22 mouse cellular contexts compared by ENCODE assay signal in the genomic region with DNA sequence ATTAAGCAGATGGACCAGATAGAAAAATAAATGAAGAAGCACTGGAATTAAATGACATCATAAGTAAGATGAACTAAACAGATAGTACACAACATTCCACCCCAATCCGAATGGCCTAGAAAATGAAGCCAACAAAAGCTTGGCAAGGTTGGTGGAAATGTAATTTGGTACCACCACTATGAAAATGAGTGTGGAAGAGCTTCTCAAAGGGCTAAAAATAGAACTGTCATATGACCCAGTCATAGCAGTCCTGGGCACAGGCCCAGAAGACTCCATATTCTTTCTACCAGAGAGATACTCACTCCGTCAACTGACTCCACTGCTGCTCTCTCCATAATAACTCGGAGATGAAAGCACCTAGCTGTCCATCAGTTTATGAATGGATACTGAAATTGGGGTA. TPM values are rescaled to one million over a fixed set of nuclear protein-coding genes. Genes with fewer than 3 reads are reported as not detected.
DNase-seq lines count a peak whose midpoint lies in the region; ATAC-seq lines count a peak whose summit lies in the region.
"Had no signal": no experiment of that assay in that cellular context is flagged by ENCODE, and none has a peak within 500 bp of the region (broad histone marks: within the 10 kb centered on the region; RNA-seq: fewer than 3 reads in every experiment).

No protein-coding gene starts in this region.

- no peaks in the 10 kb centered on the region for H3K27me3 ChIP-seq in heart, embryonic 11.5 days (ENCODE audit: control insufficient read depth, insufficient read depth, low read length)
- H3K27me3 ChIP-seq: embryonic facial prominence, embryonic 15.5 days; heart, embryonic 15.5 days; intestine, embryonic 15.5 days; midbrain, embryonic 12.5 days had no signal

- no peak for DNase-seq in frontal cortex, postnatal 36 days (ENCODE audit: low spot score in 2 of 2)
- peak; percentile 28 for DNase-seq in heart, postnatal 4 days
- DNase-seq in 3T3-L1 (ENCODE audit: low read depth, low spot score) (peak; percentile 40), NIH3T3 (ENCODE audit: low read depth) (peak; percentile 63)
- no peak for DNase-seq in kidney, adult 8-10 months
- DNase-seq: cerebellum, adult 9-11 months; kidney, postnatal 36 days; layer of hippocampus, adult 9-11 months; left cerebral cortex, postnatal 4 days; lung, adult 18-20 months; right cerebral cortex, postnatal 4 days had no signal

- WGBS in heart, embryonic 11.5 days (ENCODE audit: insufficient replicate concordance): 73% methylated on average over 3 of the region's 3 CpGs

- H3K4me1 ChIP-seq in heart, embryonic 11.5 days (ENCODE audit: control insufficient read depth, insufficient read depth, low read length): no peaks in the 10 kb centered on the region
- H3K4me1 ChIP-seq: intestine, embryonic 15.5 days had no signal

- H3K4me2 ChIP-seq in heart, embryonic 11.5 days: no peak overlapping the region
- H3K4me2 ChIP-seq: embryonic facial prominence, embryonic 15.5 days; heart, embryonic 15.5 days; hindbrain, embryonic 14.5 days; intestine, embryonic 15.5 days; liver, embryonic 11.5 days; midbrain, embryonic 12.5 days; neural tube, embryonic 12.5 days had no signal

- no peak overlapping the region for H3K4me3 ChIP-seq in heart, embryonic 11.5 days (ENCODE audit: low read depth, low read length)
- H3K4me3 ChIP-seq: embryonic facial prominence, embryonic 15.5 days; heart, embryonic 15.5 days; intestine, embryonic 15.5 days; left cerebral cortex, adult 2 months; midbrain, embryonic 12.5 days; neural tube, embryonic 12.5 days had no signal

- ATAC-seq in frontal cortex, adult (ENCODE audit: low TSS enrichment): peak; percentile 44; the same call in 1 of the 2 replicates
- ATAC-seq in heart, embryonic 11.5 days (replicated peaks; ENCODE audit: insufficient number of reproducible peaks, low FRiP score, low TSS enrichment): no peak
- ATAC-seq: intestine, embryonic 15.5 days had no signal

- H3K27ac ChIP-seq in heart, embryonic 11.5 days (ENCODE audit: low read depth, low read length): no peak overlapping the region
- H3K27ac ChIP-seq: embryonic facial prominence, embryonic 15.5 days; heart, embryonic 15.5 days; hindbrain, embryonic 14.5 days; intestine, embryonic 15.5 days; left cerebral cortex, adult 2 months; macrophage; midbrain, embryonic 12.5 days; neural tube, embryonic 12.5 days had no signal

- H3K36me3 ChIP-seq in heart, embryonic 11.5 days (ENCODE audit: control insufficient read depth, insufficient read depth, low read length): no peaks in the 10 kb centered on the region
- H3K36me3 ChIP-seq: embryonic facial prominence, embryonic 15.5 days; heart, embryonic 15.5 days; intestine, embryonic 15.5 days; midbrain, embryonic 12.5 days; neural tube, embryonic 12.5 days had no signal

- no peak overlapping the region for H3K9ac ChIP-seq in heart, embryonic 11.5 days (ENCODE audit: low read depth, low read length)
- H3K9ac ChIP-seq: embryonic facial prominence, embryonic 15.5 days; heart, embryonic 15.5 days; hindbrain, embryonic 14.5 days; intestine, embryonic 15.5 days; midbrain, embryonic 12.5 days; neural tube, embryonic 12.5 days had no signal

- no peaks in the 10 kb centered on the region for H3K9me3 ChIP-seq in heart, embryonic 11.5 days (replicated peaks; ENCODE audit: control insufficient read depth, low read length)
- H3K9me3 ChIP-seq: embryonic facial prominence, embryonic 15.5 days; heart, embryonic 15.5 days; intestine, embryonic 15.5 days; midbrain, embryonic 12.5 days; neural tube, embryonic 12.5 days had no signal

RNA-seq across cellular contexts. Expression of gene Nsmce3, which starts 26.7 kb away (rescaled TPM):
- 1 to 10 TPM; 4.6 to 5.0 TPM for total RNA-seq in heart, postnatal 4 days (2021)
- 9.7 and 10.1 TPM in 2 replicates for polyA plus RNA-seq in heart, embryonic 11.5 days (2014; fragmentation: Nextera tagmentation; extraction: Ambion mirVana)

Comparison
In these comparisons a context has a peak if more than half of its experiments do, and no peak if none do; other contexts are left out.
1. DNase-seq: peak in heart, postnatal 4 days (single experiment), 3T3-L1 (single experiment) and NIH3T3 (single experiment); none in frontal cortex, postnatal 36 days (0 of 2) and kidney, adult 8-10 months (0 of 2).